Mouse (Mus musculus): ENCODE results near the gene Macf1. TPM values are rescaled to one million over a fixed set of nuclear protein-coding genes. Genes with fewer than 3 reads are reported as not detected.
"Not testable (repeated sequence)": the region's sequence is repeated elsewhere in the genome, so short reads cannot be mapped to it uniquely, and the experiment has no call there.

The Macf1 gene
- total RNA-seq, 2 experiments from 2014 or later = 209 TPM

- no peak for DNase-seq (ENCODE audit: low spot score in 2 of 2)
Measured at GRCm38 (mm10) chr4:123677060-123677804, 6.9 kb downstream of the Macf1 start.

- no peak for DNase-seq (ENCODE audit: low spot score in 2 of 2)
Measured at GRCm38 (mm10) chr4:123670598-123670997, 13.6 kb downstream of the Macf1 start.

GRCm38 (mm10) chr4:123669696-123670095 is 14.5 kb downstream of the Macf1 start:
- no peak for DNase-seq (ENCODE audit: low spot score in 2 of 2)

GRCm38 (mm10) chr4:123667260-123667867 is 16.8 kb downstream of the Macf1 start:
- DNase-seq (ENCODE audit: low spot score in 2 of 2) = peak; percentile 49 to 80

- DNase-seq (ENCODE audit: low spot score in 2 of 2) = no peak
Measured at GRCm38 (mm10) chr4:123666517-123666916, 17.6 kb downstream of the Macf1 start.

- DNase-seq (ENCODE audit: low spot score in 2 of 2) = no peak
Measured at GRCm38 (mm10) chr4:123665681-123666278, 18.4 kb downstream of the Macf1 start.

GRCm38 (mm10) chr4:123664951-123665661 is 19.1 kb downstream of the Macf1 start:
- DNase-seq (ENCODE audit: low spot score in 2 of 2) = peak; percentile 23 to 56

GRCm38 (mm10) chr4:123664021-123664950 is 19.9 kb downstream of the Macf1 start:
- DNase-seq (ENCODE audit: low spot score in 2 of 2) = peak; percentile 48 to 77

GRCm38 (mm10) chr4:123663688-123663965 is 20.5 kb downstream of the Macf1 start:
- peak in 1 of 2 experiments; percentile 24 for DNase-seq (ENCODE audit: low spot score in 2 of 2)

- DNase-seq (ENCODE audit: low spot score in 2 of 2) = no peak
Measured at GRCm38 (mm10) chr4:123662914-123663687, 21.1 kb downstream of the Macf1 start.

GRCm38 (mm10) chr4:123658175-123658574 is 26.0 kb downstream of the Macf1 start:
- DNase-seq (ENCODE audit: low spot score in 2 of 2) = no peak

GRCm38 (mm10) chr4:123655245-123655644 is 28.9 kb downstream of the Macf1 start:
- no peak for DNase-seq (ENCODE audit: low spot score in 2 of 2)

- DNase-seq (ENCODE audit: low spot score in 2 of 2) = no peak
Measured at GRCm38 (mm10) chr4:123654566-123654965, 29.6 kb downstream of the Macf1 start.

- not testable (repeated sequence) for DNase-seq (ENCODE audit: low spot score in 2 of 2)
Measured at GRCm38 (mm10) chr4:123653446-123653845, 30.7 kb downstream of the Macf1 start.

- DNase-seq (ENCODE audit: low spot score in 2 of 2) = no peak
Measured at GRCm38 (mm10) chr4:123652130-123652529, 32.0 kb downstream of the Macf1 start.

- DNase-seq (ENCODE audit: low spot score in 2 of 2) = no peak
Measured at GRCm38 (mm10) chr4:123649131-123649530, 35.0 kb downstream of the Macf1 start.

- DNase-seq (ENCODE audit: low spot score in 2 of 2) = no peak
Measured at GRCm38 (mm10) chr4:123647668-123648067, 36.5 kb downstream of the Macf1 start.

GRCm38 (mm10) chr4:123647109-123647508 is 37.1 kb downstream of the Macf1 start:
- no peak for DNase-seq (ENCODE audit: low spot score in 2 of 2)

- DNase-seq (ENCODE audit: low spot score in 2 of 2) = no peak
Measured at GRCm38 (mm10) chr4:123645246-123645845, 38.8 kb downstream of the Macf1 start.

GRCm38 (mm10) chr4:123643561-123643960 is 40.6 kb downstream of the Macf1 start:
- no peak for DNase-seq (ENCODE audit: low spot score in 2 of 2)
